Mouse (Mus musculus): ENCODE results near the gene Cacna1c. TPM values are rescaled to one million over a fixed set of nuclear protein-coding genes. Genes with fewer than 3 reads are reported as not detected.
A peak's percentile ranks its signal among the peaks of the same experiment; 100 is the strongest.

The Cacna1c gene
- polyA plus RNA-seq, 1 experiment from 2014 or later, result 7.1 TPM

GRCm38 (mm10) chr6:119040961-119041360 lies 155.3 kb downstream of the Cacna1c start:
- H3K9me3 ChIP-seq (ENCODE audit: control insufficient read depth, low read length), result no peaks in the 10 kb centered on the region
- H3K27me3 ChIP-seq (ENCODE audit: control insufficient read depth, insufficient read depth, low read length), result no peaks in the 10 kb centered on the region
- H3K36me3 ChIP-seq (ENCODE audit: control insufficient read depth, insufficient read depth, low read length), result no peaks in the 10 kb centered on the region
- H3K4me3 ChIP-seq (replicated peaks; ENCODE audit: low read depth, low read length), result no peak overlapping the region
- H3K4me2 ChIP-seq (ENCODE audit: low read length), result no peak overlapping the region
- H3K9ac ChIP-seq (replicated peaks; ENCODE audit: low read length), result no peak overlapping the region
- ATAC-seq (ENCODE audit: low FRiP score, low TSS enrichment) (no peak), DNase-seq (no peak)
- no peak overlapping the region for H3K27ac ChIP-seq (replicated peaks; ENCODE audit: low read depth, low read length)
- WGBS, result 68% methylated on average over 7 of the region's 7 CpGs
- H3K4me1 ChIP-seq (ENCODE audit: control insufficient read depth, insufficient read depth, low read length), result no peaks in the 10 kb centered on the region

- no peak for ATAC-seq (ENCODE audit: low FRiP score, low TSS enrichment)
- H3K36me3 ChIP-seq (ENCODE audit: control insufficient read depth, insufficient read depth, low read length), result no peaks in the 10 kb centered on the region
- no peak for DNase-seq
Observed at GRCm38 (mm10) chr6:119039815-119040214, 156.4 kb downstream of the Cacna1c start.

GRCm38 (mm10) chr6:119039293-119039692 lies 156.9 kb downstream of the Cacna1c start:
- no peak overlapping the region for H3K9ac ChIP-seq (replicated peaks; ENCODE audit: low read length)
- H3K27me3 ChIP-seq (ENCODE audit: control insufficient read depth, insufficient read depth, low read length), result no peaks in the 10 kb centered on the region
- no peak for DNase-seq
- no peak overlapping the region for H3K27ac ChIP-seq (replicated peaks; ENCODE audit: low read depth, low read length)
- H3K4me3 ChIP-seq (replicated peaks; ENCODE audit: low read depth, low read length), result no peak overlapping the region
- no peaks in the 10 kb centered on the region for H3K9me3 ChIP-seq (ENCODE audit: control insufficient read depth, low read length)
- ATAC-seq (ENCODE audit: low FRiP score, low TSS enrichment), result no peak
- 84% methylated on average over 5 of the region's 5 CpGs for WGBS
- no peaks in the 10 kb centered on the region for H3K36me3 ChIP-seq (ENCODE audit: control insufficient read depth, insufficient read depth, low read length)
- H3K4me2 ChIP-seq (ENCODE audit: low read length), result no peak overlapping the region
- no peaks in the 10 kb centered on the region for H3K4me1 ChIP-seq (ENCODE audit: control insufficient read depth, insufficient read depth, low read length)

More at GRCm38 (mm10) chr6:119039815-119040214, 156.4 kb downstream of the Cacna1c start:
- H3K4me1 ChIP-seq (ENCODE audit: control insufficient read depth, insufficient read depth, low read length), result no peaks in the 10 kb centered on the region
- H3K4me2 ChIP-seq (ENCODE audit: low read length), result no peak overlapping the region
- 54% methylated on average over 7 of the region's 7 CpGs for WGBS
- no peak overlapping the region for H3K9ac ChIP-seq (replicated peaks; ENCODE audit: low read length)
- no peak overlapping the region for H3K27ac ChIP-seq (replicated peaks; ENCODE audit: low read depth, low read length)
- H3K9me3 ChIP-seq (ENCODE audit: control insufficient read depth, low read length), result no peaks in the 10 kb centered on the region
- no peak overlapping the region for H3K4me3 ChIP-seq (replicated peaks; ENCODE audit: low read depth, low read length)
- no peaks in the 10 kb centered on the region for H3K27me3 ChIP-seq (ENCODE audit: control insufficient read depth, insufficient read depth, low read length)

GRCm38 (mm10) chr6:119037815-119038214 lies 158.4 kb downstream of the Cacna1c start:
- Histone ChIP-seq H3K9ac (replicated peaks; ENCODE audit: low read length) (no peak overlapping the region), H3K4me1 (ENCODE audit: control insufficient read depth, insufficient read depth, low read length) (no peaks in the 10 kb centered on the region), H3K4me2 (ENCODE audit: low read length) (no peak overlapping the region), H3K36me3 (ENCODE audit: control insufficient read depth, insufficient read depth, low read length) (no peaks in the 10 kb centered on the region), H3K27ac (replicated peaks; ENCODE audit: low read depth, low read length) (no peak overlapping the region), H3K4me3 (replicated peaks; ENCODE audit: low read depth, low read length) (no peak overlapping the region), H3K27me3 (ENCODE audit: control insufficient read depth, insufficient read depth, low read length) (no peaks in the 10 kb centered on the region), H3K9me3 (ENCODE audit: control insufficient read depth, low read length) (no peaks in the 10 kb centered on the region)
- 83% methylated on average over 6 of the region's 6 CpGs for WGBS
- DNase-seq (peak; percentile 29), ATAC-seq (ENCODE audit: low FRiP score, low TSS enrichment) (no peak)

- Histone ChIP-seq H3K9ac (replicated peaks; ENCODE audit: low read length) (no peak overlapping the region), H3K36me3 (ENCODE audit: control insufficient read depth, insufficient read depth, low read length) (no peaks in the 10 kb centered on the region), H3K4me1 (ENCODE audit: control insufficient read depth, insufficient read depth, low read length) (no peaks in the 10 kb centered on the region), H3K4me3 (replicated peaks; ENCODE audit: low read depth, low read length) (no peak overlapping the region), H3K27me3 (ENCODE audit: control insufficient read depth, insufficient read depth, low read length) (no peaks in the 10 kb centered on the region), H3K4me2 (ENCODE audit: low read length) (no peak overlapping the region), H3K27ac (replicated peaks; ENCODE audit: low read depth, low read length) (no peak overlapping the region), H3K9me3 (ENCODE audit: control insufficient read depth, low read length) (no peaks in the 10 kb centered on the region)
- ATAC-seq (ENCODE audit: low FRiP score, low TSS enrichment) (no peak), DNase-seq (no peak)
- WGBS, result 68% methylated on average over 2 of the region's 2 CpGs
Observed at GRCm38 (mm10) chr6:119037047-119037446, 159.2 kb downstream of the Cacna1c start.

- Histone ChIP-seq H3K4me1 (ENCODE audit: control insufficient read depth, insufficient read depth, low read length) (no peaks in the 10 kb centered on the region), H3K36me3 (ENCODE audit: control insufficient read depth, insufficient read depth, low read length) (no peaks in the 10 kb centered on the region), H3K4me3 (replicated peaks; ENCODE audit: low read depth, low read length) (no peak overlapping the region), H3K9me3 (ENCODE audit: control insufficient read depth, low read length) (no peaks in the 10 kb centered on the region), H3K27ac (replicated peaks; ENCODE audit: low read depth, low read length) (no peak overlapping the region), H3K4me2 (ENCODE audit: low read length) (no peak overlapping the region), H3K9ac (replicated peaks; ENCODE audit: low read length) (no peak overlapping the region), H3K27me3 (ENCODE audit: control insufficient read depth, insufficient read depth, low read length) (no peaks in the 10 kb centered on the region)
- no peak for ATAC-seq (ENCODE audit: low FRiP score, low TSS enrichment)
- 89% methylated on average over 6 of the region's 6 CpGs for WGBS
- no peak for DNase-seq
Observed at GRCm38 (mm10) chr6:119035361-119035760, 160.9 kb downstream of the Cacna1c start.

- Histone ChIP-seq H3K4me3 (replicated peaks; ENCODE audit: low read depth, low read length) (no peak overlapping the region), H3K4me2 (ENCODE audit: low read length) (no peak overlapping the region), H3K9ac (replicated peaks; ENCODE audit: low read length) (no peak overlapping the region), H3K27ac (replicated peaks; ENCODE audit: low read depth, low read length) (no peak overlapping the region), H3K9me3 (ENCODE audit: control insufficient read depth, low read length) (no peaks in the 10 kb centered on the region), H3K36me3 (ENCODE audit: control insufficient read depth, insufficient read depth, low read length) (no peaks in the 10 kb centered on the region), H3K27me3 (ENCODE audit: control insufficient read depth, insufficient read depth, low read length) (no peaks in the 10 kb centered on the region), H3K4me1 (ENCODE audit: control insufficient read depth, insufficient read depth, low read length) (no peaks in the 10 kb centered on the region)
- ATAC-seq (ENCODE audit: low FRiP score, low TSS enrichment), result no peak
- no peak for DNase-seq
- WGBS, result 97% methylated on average over 2 of the region's 2 CpGs
Observed at GRCm38 (mm10) chr6:119034947-119035346, 161.3 kb downstream of the Cacna1c start.

- DNase-seq (peak; percentile 36), ATAC-seq (ENCODE audit: low FRiP score, low TSS enrichment) (no peak)
- Histone ChIP-seq H3K4me1 (ENCODE audit: control insufficient read depth, insufficient read depth, low read length) (peaks cover 9% of the 10 kb centered on the region; the same call in 1 of the 2 replicates), H3K36me3 (ENCODE audit: control insufficient read depth, insufficient read depth, low read length) (no peaks in the 10 kb centered on the region), H3K4me3 (replicated peaks; ENCODE audit: low read depth, low read length) (no peak overlapping the region), H3K9ac (replicated peaks; ENCODE audit: low read length) (no peak overlapping the region), H3K27ac (replicated peaks; ENCODE audit: low read depth, low read length) (no peak overlapping the region), H3K27me3 (ENCODE audit: control insufficient read depth, insufficient read depth, low read length) (no peaks in the 10 kb centered on the region), H3K4me2 (ENCODE audit: low read length) (no peak overlapping the region), H3K9me3 (ENCODE audit: control insufficient read depth, low read length) (no peaks in the 10 kb centered on the region)
- 56% methylated on average over 6 of the region's 6 CpGs for WGBS
Observed at GRCm38 (mm10) chr6:119027880-119028279, 168.3 kb downstream of the Cacna1c start.

GRCm38 (mm10) chr6:119022850-119023249 lies 173.4 kb downstream of the Cacna1c start:
- no peak for DNase-seq
- Histone ChIP-seq H3K4me2 (ENCODE audit: low read length) (no peak overlapping the region), H3K36me3 (ENCODE audit: control insufficient read depth, insufficient read depth, low read length) (no peaks in the 10 kb centered on the region), H3K4me3 (replicated peaks; ENCODE audit: low read depth, low read length) (no peak overlapping the region), H3K9me3 (ENCODE audit: control insufficient read depth, low read length) (no peaks in the 10 kb centered on the region), H3K27me3 (ENCODE audit: control insufficient read depth, insufficient read depth, low read length) (no peaks in the 10 kb centered on the region), H3K27ac (replicated peaks; ENCODE audit: low read depth, low read length) (no peak overlapping the region), H3K4me1 (ENCODE audit: control insufficient read depth, insufficient read depth, low read length) (peaks cover 7% of the 10 kb centered on the region), H3K9ac (replicated peaks; ENCODE audit: low read length) (no peak overlapping the region)
- 68% methylated on average over 2 of the region's 2 CpGs for WGBS
- ATAC-seq (ENCODE audit: low FRiP score, low TSS enrichment), result no peak

Data from midbrain, embryonic 14.5 days (tissue).